ENCODE assay signal across 8 mouse cellular contexts in the genomic region with DNA sequence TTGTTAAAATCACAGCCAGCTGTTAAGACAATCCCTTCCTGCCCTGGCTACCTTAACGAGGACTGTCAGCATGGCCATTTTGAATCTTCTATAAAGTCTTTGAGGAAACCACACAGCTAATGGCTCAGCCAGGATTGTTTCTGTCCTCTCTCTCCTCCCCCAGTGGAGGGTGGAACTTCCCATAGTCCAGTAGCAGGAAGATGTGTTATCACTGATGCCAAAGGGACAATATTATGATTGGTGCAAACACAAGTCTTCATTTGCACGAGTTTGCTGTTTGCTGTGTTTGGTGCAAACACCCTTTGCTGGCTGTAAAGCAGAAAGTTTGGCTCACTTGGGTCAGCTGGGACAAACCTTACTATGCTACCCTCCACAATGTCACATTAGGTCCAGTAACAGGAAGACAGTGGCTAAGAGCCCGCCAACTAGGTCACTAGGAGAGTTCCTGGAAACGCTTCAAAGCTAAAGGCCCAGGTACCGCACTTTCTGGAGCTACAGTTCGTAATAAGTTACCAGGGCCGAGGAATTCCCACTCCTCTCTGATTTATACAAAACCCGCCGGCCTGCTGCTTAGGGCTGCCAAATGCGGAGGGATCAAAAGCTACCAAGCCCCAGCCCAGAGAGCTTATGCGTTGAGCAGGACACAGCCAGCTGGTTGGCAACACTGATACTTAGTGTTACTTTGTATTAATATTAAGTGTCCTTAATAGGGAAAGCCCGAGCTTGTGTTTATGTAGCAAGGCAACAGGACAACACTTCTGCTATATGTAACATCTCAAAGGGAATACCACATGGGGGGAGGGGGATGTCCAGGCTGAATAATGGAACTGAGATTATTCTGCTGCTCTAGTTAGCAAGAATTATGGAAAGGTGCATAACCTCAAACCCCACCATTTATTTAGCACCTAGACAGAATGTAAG. TPM values are rescaled to one million over a fixed set of nuclear protein-coding genes. Genes with fewer than 3 reads are reported as not detected.
DNase-seq lines count a peak whose midpoint lies in the region; ATAC-seq and TF ChIP-seq lines count a peak whose summit lies in the region.

No protein-coding gene starts in this region.

- H3K27me3 ChIP-seq in CH12.LX (replicated peaks), result no peaks in the 10 kb centered on the region
- H3K27me3 ChIP-seq in forebrain, postnatal 0 days (ENCODE audit: insufficient read depth, low read length), result no peaks in the 10 kb centered on the region
- H3K27me3 ChIP-seq in limb, embryonic 11.5 days (ENCODE audit: control insufficient read depth, insufficient read depth, low read length), result no peaks in the 10 kb centered on the region
- no peaks in the 10 kb centered on the region for H3K27me3 ChIP-seq in stomach, embryonic 14.5 days (ENCODE audit: control insufficient read depth, insufficient read depth, low read length)

- dilution Hi-C loops in CH12.LX (cut with MboI; ENCODE audit: extremely low pct_ligation_motif_present, extremely low pct_unique_long_range_greater_than_20kb, low sequenced_read_pairs), result no loop called here

- no peak for TF ChIP-seq POLR2A in CH12.LX (IDR thresholded peaks at IDR 0.05; ENCODE audit: low read depth, low read length)

- peaks cover 3 to 42% of the 10 kb centered on the region in 2 experiments for H3K4me1 ChIP-seq in CH12.LX (ENCODE audit: control insufficient read depth in 1 of 2, insufficient read depth in 2 of 2)
- H3K4me1 ChIP-seq in forebrain, postnatal 0 days (ENCODE audit: insufficient read depth), result peaks cover 5% of the 10 kb centered on the region
- peaks cover 22% of the 10 kb centered on the region for H3K4me1 ChIP-seq in limb, embryonic 11.5 days (ENCODE audit: control insufficient read depth, insufficient read depth, low read length)
- peaks cover 27% of the 10 kb centered on the region for H3K4me1 ChIP-seq in stomach, embryonic 14.5 days (ENCODE audit: control insufficient read depth, insufficient read depth, low read length)

- intact Hi-C loops in gastrocnemius, postnatal 36 days (cut with DNase I), result loop anchor here (10.0 kb wide), 2 partner anchors 646 to 1126 kb away; partner anchors contain the start of genes Ager, H2-DMa and Pbx2

- H3K4me2 ChIP-seq in CH12.LX (ENCODE audit: insufficient read depth, low read depth, poor library complexity, severe bottlenecking), result peak overlapping the region; percentile 77
- peak overlapping the region; percentile 83 for H3K4me2 ChIP-seq in forebrain, postnatal 0 days (ENCODE audit: low read depth)
- H3K4me2 ChIP-seq in limb, embryonic 11.5 days (ENCODE audit: low read depth, severe bottlenecking), result peak overlapping the region; percentile 94
- H3K4me2 ChIP-seq in stomach, embryonic 14.5 days (replicated peaks; ENCODE audit: low read depth, low read length), result peak overlapping the region; percentile 47

- peak; percentile 73 for DNase-seq in cerebellum, adult 9-11 months
- no peak for DNase-seq in cerebellum, postnatal 4 days (ENCODE audit: low spot score in 2 of 2)
- DNase-seq in CH12.LX (ENCODE audit: extremely low read depth), result no peak
- no peak for DNase-seq in forebrain, postnatal 0 days
- no peak for DNase-seq in limb, embryonic 11.5 days (ENCODE audit: low spot score)
- DNase-seq in gastrocnemius, postnatal 36 days, result no peak

- peak overlapping the region; percentile 88 for H3K27ac ChIP-seq in CH12.LX (ENCODE audit: insufficient read depth, low read depth)
- H3K27ac ChIP-seq in forebrain, postnatal 0 days (ENCODE audit: low read depth, low read length), result peak overlapping the region; percentile 100
- H3K27ac ChIP-seq in limb, embryonic 11.5 days (replicated peaks; ENCODE audit: low read depth, low read length), result peak overlapping the region; percentile 14; the same call in 1 of the 2 replicates
- H3K27ac ChIP-seq in stomach, embryonic 14.5 days (ENCODE audit: low read length), result peak overlapping the region; percentile 98

- TF ChIP-seq RAD21 in CH12.LX (IDR thresholded peaks at IDR 0.05; ENCODE audit: low read depth, low read length), result no peak

- TF ChIP-seq EP300 in CH12.LX (IDR thresholded peaks at IDR 0.05; ENCODE audit: low read length), result no peak

- 23% methylated on average over 12 of the region's 12 CpGs for WGBS in forebrain, postnatal 0 days
- 31% methylated on average over 12 of the region's 12 CpGs for WGBS in limb, embryonic 11.5 days
- 25% methylated on average over 12 of the region's 12 CpGs for WGBS in stomach, embryonic 14.5 days

- no peak for ATAC-seq in forebrain, postnatal 0 days
- ATAC-seq in limb, embryonic 11.5 days (ENCODE audit: insufficient number of reproducible peaks, low FRiP score, low TSS enrichment, low read depth), result peak; percentile 6; the same call in 1 of the 2 replicates
- 0 out of 2 replicates have a peak, but pooled peaks have one; percentile 1 for ATAC-seq in stomach, embryonic 14.5 days (ENCODE audit: insufficient number of reproducible peaks, insufficient read depth, low FRiP score, low read depth)
- ATAC-seq in granulocyte monocyte progenitor cell, adult 5-6 weeks (replicated peaks; ENCODE audit: poor library complexity, severe bottlenecking), result no peak

- no peaks in the 10 kb centered on the region for H3K9me3 ChIP-seq in CH12.LX (replicated peaks; ENCODE audit: low read length)
- no peaks in the 10 kb centered on the region for H3K9me3 ChIP-seq in forebrain, postnatal 0 days (ENCODE audit: low read length)
- no peaks in the 10 kb centered on the region for H3K9me3 ChIP-seq in limb, embryonic 11.5 days (ENCODE audit: control insufficient read depth, low read length)
- H3K9me3 ChIP-seq in stomach, embryonic 14.5 days (ENCODE audit: control insufficient read depth, low read depth, low read length), result no peaks in the 10 kb centered on the region

- H3K9ac ChIP-seq in CH12.LX (ENCODE audit: insufficient read depth, low read depth), result peak overlapping the region; percentile 76
- peak overlapping the region; percentile 100 for H3K9ac ChIP-seq in forebrain, postnatal 0 days
- H3K9ac ChIP-seq in limb, embryonic 11.5 days (ENCODE audit: low read length), result peak overlapping the region; percentile 100
- H3K9ac ChIP-seq in stomach, embryonic 14.5 days (replicated peaks; ENCODE audit: low read depth, low read length), result peak overlapping the region; percentile 37

- peaks cover 40% of the 10 kb centered on the region for H3K79me2 ChIP-seq in CH12.LX (replicated peaks; ENCODE audit: control insufficient read depth, extremely low read depth, insufficient read depth, poor library complexity, severe bottlenecking)

- H3K4me3 ChIP-seq in CH12.LX (replicated peaks in 1 of 3; ENCODE audit: low read depth in 2 of 3, low read length in 2 of 3, poor library complexity in 1 of 3), result peak overlapping the region; percentile 87 to 92 (median 90)
- H3K4me3 ChIP-seq in forebrain, postnatal 0 days (ENCODE audit: low read depth, low read length), result peak overlapping the region; percentile 98
- peak overlapping the region; percentile 98 for H3K4me3 ChIP-seq in limb, embryonic 11.5 days (ENCODE audit: low read depth, low read length)
- peak overlapping the region; percentile 92 for H3K4me3 ChIP-seq in stomach, embryonic 14.5 days (ENCODE audit: low read depth, low read length)

- H3K36me3 ChIP-seq in CH12.LX (replicated peaks in 1 of 2; ENCODE audit: control insufficient read depth in 1 of 2, insufficient read depth in 1 of 2, low read length in 1 of 2), result peaks cover 21 to 41% of the 10 kb centered on the region in 2 experiments
- peaks cover 18% of the 10 kb centered on the region for H3K36me3 ChIP-seq in forebrain, postnatal 0 days (ENCODE audit: insufficient read depth)
- H3K36me3 ChIP-seq in limb, embryonic 11.5 days (ENCODE audit: control insufficient read depth, insufficient read depth, low read length), result peaks cover 21% of the 10 kb centered on the region
- peaks cover 26% of the 10 kb centered on the region for H3K36me3 ChIP-seq in stomach, embryonic 14.5 days (ENCODE audit: control insufficient read depth, insufficient read depth, low read length)

- in situ Hi-C loops in CH12.LX (cut with MboI; ENCODE audit: low pct_ligation_motif_present, low pct_unique_long_range_greater_than_20kb, low sequenced_read_pairs), result no loop called here

- no peak for TF ChIP-seq CTCF in CH12.LX (conservative IDR thresholded peaks at IDR 0.05 in 1 of 2, IDR thresholded peaks at IDR 0.05 in 1 of 2; ENCODE audit: low read depth in 2 of 2, low read length in 2 of 2)
- TF ChIP-seq CTCF in forebrain, postnatal 0 days (IDR thresholded peaks at IDR 0.05; ENCODE audit: low read depth), result no peak

RNA-seq across cellular contexts. Expression of gene Ddx39b, which starts 0.9 kb away (rescaled TPM):
- total RNA-seq in CH12.LX (2012; rRNA removed), result 208 and 229 TPM in 2 replicates
- total RNA-seq in CH12.LX (2014; rRNA removed), result 242 and 254 TPM in 2 replicates
- polyA plus RNA-seq in CH12.LX (2012; ENCODE audit: insufficient read length, low read depth), result 341 and 411 TPM in 2 replicates
- 305 and 336 TPM in 2 replicates for total RNA-seq in forebrain, postnatal 0 days (2014; rRNA removed)
- 357 and 382 TPM in 2 replicates for polyA plus RNA-seq in forebrain, postnatal 0 days (2015; fragmentation: Nextera tagmentation; extraction: Ambion mirVana)
- polyA plus RNA-seq in limb, embryonic 11.5 days (2014; fragmentation: Nextera tagmentation; extraction: Ambion mirVana), result 739 and 748 TPM in 2 replicates
- 467 and 480 TPM in 2 replicates for polyA plus RNA-seq in stomach, embryonic 14.5 days (2014; fragmentation: Nextera tagmentation; extraction: Ambion mirVana)
- total RNA-seq in granulocyte monocyte progenitor cell, adult 5-6 weeks (2014; fragmentation: Nextera tagmentation), result 411 and 417 TPM in 2 replicates
- 175 and 187 TPM in 2 replicates for total RNA-seq in granulocyte monocyte progenitor cell, adult 5-6 weeks (2017)
- total RNA-seq in gastrocnemius, postnatal 36 days (2021), result 10 to 100 TPM; 67.7 to 83.0 TPM

RNA-seq across cellular contexts. Expression of gene Nfkbil1, which starts 5.1 kb away (rescaled TPM):
- total RNA-seq in CH12.LX (2012; rRNA removed) (16.7 and 22.0 TPM in 2 replicates), CH12.LX (2014; rRNA removed) (15.2 TPM in 2 replicates)
- 25.9 and 31.6 TPM in 2 replicates for polyA plus RNA-seq in CH12.LX (2012; ENCODE audit: insufficient read length, low read depth)
- total RNA-seq in forebrain, postnatal 0 days (2014; rRNA removed), result 17.1 and 24.5 TPM in 2 replicates
- 12.3 and 12.4 TPM in 2 replicates for polyA plus RNA-seq in forebrain, postnatal 0 days (2015; fragmentation: Nextera tagmentation; extraction: Ambion mirVana)
- polyA plus RNA-seq in limb, embryonic 11.5 days (2014; fragmentation: Nextera tagmentation; extraction: Ambion mirVana), result 4.0 and 4.6 TPM in 2 replicates
- polyA plus RNA-seq in stomach, embryonic 14.5 days (2014; fragmentation: Nextera tagmentation; extraction: Ambion mirVana), result 3.5 and 3.8 TPM in 2 replicates
- 4.5 and 5.2 TPM in 2 replicates for total RNA-seq in granulocyte monocyte progenitor cell, adult 5-6 weeks (2014; fragmentation: Nextera tagmentation)
- total RNA-seq in granulocyte monocyte progenitor cell, adult 5-6 weeks (2017), result 5.3 and 5.9 TPM in 2 replicates
- total RNA-seq in gastrocnemius, postnatal 36 days (2021), result 1 to 10 TPM; 5.5 to 8.7 TPM

RNA-seq across cellular contexts. Expression of gene Atp6v1g2, which starts 7.2 kb away (rescaled TPM):
- total RNA-seq in CH12.LX (2012; rRNA removed) (0.76 and 0.88 TPM in 2 replicates), CH12.LX (2014; rRNA removed) (0.23 and 0.27 TPM in 2 replicates)
- 1.4 and 2.0 TPM in 2 replicates for polyA plus RNA-seq in CH12.LX (2012; ENCODE audit: insufficient read length, low read depth)
- total RNA-seq in forebrain, postnatal 0 days (2014; rRNA removed), result 59.7 and 81.4 TPM in 2 replicates
- polyA plus RNA-seq in forebrain, postnatal 0 days (2015; fragmentation: Nextera tagmentation; extraction: Ambion mirVana), result 121 and 146 TPM in 2 replicates
- 3.9 and 5.9 TPM in 2 replicates for polyA plus RNA-seq in limb, embryonic 11.5 days (2014; fragmentation: Nextera tagmentation; extraction: Ambion mirVana)
- 8.1 and 8.5 TPM in 2 replicates for polyA plus RNA-seq in stomach, embryonic 14.5 days (2014; fragmentation: Nextera tagmentation; extraction: Ambion mirVana)
- 10.0 and 11.7 TPM in 2 replicates for total RNA-seq in granulocyte monocyte progenitor cell, adult 5-6 weeks (2014; fragmentation: Nextera tagmentation)
- 2.0 and 3.9 TPM in 2 replicates for total RNA-seq in granulocyte monocyte progenitor cell, adult 5-6 weeks (2017)
- 1 to 10 TPM; 1.7 to 2.4 TPM for total RNA-seq in gastrocnemius, postnatal 36 days (2021)

RNA-seq across cellular contexts. Expression of gene Gm16181, which starts 20.0 kb away (rescaled TPM):
- not detected in 2 replicates for total RNA-seq in CH12.LX (2012; rRNA removed)
- not detected in 2 replicates for total RNA-seq in CH12.LX (2014; rRNA removed)
- not detected in 2 replicates for polyA plus RNA-seq in CH12.LX (2012; ENCODE audit: insufficient read length, low read depth)
- not detected in 2 replicates for total RNA-seq in forebrain, postnatal 0 days (2014; rRNA removed)
- polyA plus RNA-seq in forebrain, postnatal 0 days (2015; fragmentation: Nextera tagmentation; extraction: Ambion mirVana), result not detected in 2 replicates
- polyA plus RNA-seq in limb, embryonic 11.5 days (2014; fragmentation: Nextera tagmentation; extraction: Ambion mirVana), result not detected in 2 replicates
- polyA plus RNA-seq in stomach, embryonic 14.5 days (2014; fragmentation: Nextera tagmentation; extraction: Ambion mirVana), result not detected in 2 replicates
- not detected in 2 replicates for total RNA-seq in granulocyte monocyte progenitor cell, adult 5-6 weeks (2014; fragmentation: Nextera tagmentation)
- 0.82 TPM in 1 of 2 replicates, not detected in the other for total RNA-seq in granulocyte monocyte progenitor cell, adult 5-6 weeks (2017)
- total RNA-seq in gastrocnemius, postnatal 36 days (2021), result not detected

RNA-seq across cellular contexts. Expression of gene H2-D1, which starts 21.9 kb away (rescaled TPM):
- total RNA-seq in CH12.LX (2012; rRNA removed) (817 and 944 TPM in 2 replicates), CH12.LX (2014; rRNA removed) (659 and 667 TPM in 2 replicates)
- polyA plus RNA-seq in CH12.LX (2012; ENCODE audit: insufficient read length, low read depth), result 880 and 952 TPM in 2 replicates
- 54.9 and 63.3 TPM in 2 replicates for total RNA-seq in forebrain, postnatal 0 days (2014; rRNA removed)
- 74.5 and 95.9 TPM in 2 replicates for polyA plus RNA-seq in forebrain, postnatal 0 days (2015; fragmentation: Nextera tagmentation; extraction: Ambion mirVana)
- 15.7 and 16.3 TPM in 2 replicates for polyA plus RNA-seq in limb, embryonic 11.5 days (2014; fragmentation: Nextera tagmentation; extraction: Ambion mirVana)
- polyA plus RNA-seq in stomach, embryonic 14.5 days (2014; fragmentation: Nextera tagmentation; extraction: Ambion mirVana), result 77.6 and 83.3 TPM in 2 replicates
- 275 and 369 TPM in 2 replicates for total RNA-seq in granulocyte monocyte progenitor cell, adult 5-6 weeks (2014; fragmentation: Nextera tagmentation)
- 399 and 416 TPM in 2 replicates for total RNA-seq in granulocyte monocyte progenitor cell, adult 5-6 weeks (2017)
- total RNA-seq in gastrocnemius, postnatal 36 days (2021), result 10 to 100 TPM; 28.2 to 39.1 TPM

Comparison
In these comparisons a context has a peak if more than half of its experiments do, and no peak if none do; other contexts are left out.
1. H3K27ac ChIP-seq: peak in every context shown above with its lines; median percentile 100 in forebrain, postnatal 0 days; 98 in stomach, embryonic 14.5 days; 88 in CH12.LX; 14 in limb, embryonic 11.5 days.
2. H3K9ac ChIP-seq: peak in every context shown above with its lines; median percentile 100 in forebrain, postnatal 0 days; 100 in limb, embryonic 11.5 days; 76 in CH12.LX; 37 in stomach, embryonic 14.5 days.
3. ATAC-seq: peak in limb, embryonic 11.5 days (single experiment) and stomach, embryonic 14.5 days (single experiment); none in forebrain, postnatal 0 days (single experiment) and granulocyte monocyte progenitor cell, adult 5-6 weeks (single experiment).
4. Peak in every context shown above with its lines, with median percentiles within 50 percentile points of each other: H3K4me2 ChIP-seq and H3K4me3 ChIP-seq.